Mouse (Mus musculus): ENCODE results near the gene Creb3l2. TPM values are rescaled to one million over a fixed set of nuclear protein-coding genes. Genes with fewer than 3 reads are reported as not detected.
"Not testable (repeated sequence)": the region's sequence is repeated elsewhere in the genome, so short reads cannot be mapped to it uniquely, and the experiment has no call there.

The Creb3l2 gene
- polyA plus RNA-seq, 1 experiment from 2014 or later = 3.3 TPM

DNA sequence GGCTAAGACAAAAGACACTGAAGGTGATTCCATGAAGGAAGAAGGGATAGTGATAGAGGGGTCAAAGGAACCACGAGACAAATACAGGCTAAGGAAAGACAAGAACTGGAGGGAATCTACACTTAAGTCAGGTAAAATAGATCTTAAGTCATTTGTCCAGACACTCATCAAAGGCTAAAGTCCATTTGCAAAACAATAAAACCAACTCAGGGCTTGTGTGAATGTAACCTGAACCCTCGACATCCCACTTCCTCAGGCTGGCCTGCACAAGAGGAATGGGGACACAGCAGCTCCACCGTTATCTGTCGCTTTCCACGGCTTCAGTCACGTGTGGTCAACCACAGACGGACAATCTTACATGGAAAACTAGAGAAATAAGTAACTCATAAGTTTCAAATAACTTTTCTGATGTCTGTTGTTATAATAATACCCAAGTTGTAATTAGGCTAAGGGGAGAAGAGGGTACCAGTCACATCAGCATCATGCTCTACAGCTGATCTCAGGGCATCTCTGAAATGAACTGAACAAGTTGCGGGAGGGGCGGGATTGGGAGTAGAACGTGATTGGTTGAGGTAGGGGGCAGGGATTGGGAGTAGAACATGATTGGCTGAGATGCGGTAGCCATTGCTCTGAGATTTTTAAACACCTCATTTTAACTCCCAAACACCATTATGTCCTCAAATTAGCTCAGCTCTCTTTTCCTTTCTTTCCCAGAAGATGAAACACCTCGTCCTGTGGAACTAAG is 63.9 kb downstream of the Creb3l2 start:
- Histone ChIP-seq H3K9me3 (ENCODE audit: control insufficient read depth, low read length) (no peaks in the 10 kb centered on the region), H3K36me3 (ENCODE audit: control insufficient read depth, insufficient read depth, low read length) (no peaks in the 10 kb centered on the region), H3K4me1 (ENCODE audit: control insufficient read depth, insufficient read depth, low read depth, low read length) (peaks cover 5% of the 10 kb centered on the region), H3K27ac (ENCODE audit: low read depth, low read length) (no peak overlapping the region), H3K4me3 (ENCODE audit: low read length) (no peak overlapping the region), H3K9ac (ENCODE audit: low read depth, low read length) (no peak overlapping the region), H3K4me2 (ENCODE audit: low read length) (no peak overlapping the region), H3K27me3 (replicated peaks; ENCODE audit: control insufficient read depth, insufficient read depth, low read length) (no peaks in the 10 kb centered on the region)
- ATAC-seq = no peak
- 90% methylated on average over 12 of the region's 12 CpGs for WGBS

DNA sequence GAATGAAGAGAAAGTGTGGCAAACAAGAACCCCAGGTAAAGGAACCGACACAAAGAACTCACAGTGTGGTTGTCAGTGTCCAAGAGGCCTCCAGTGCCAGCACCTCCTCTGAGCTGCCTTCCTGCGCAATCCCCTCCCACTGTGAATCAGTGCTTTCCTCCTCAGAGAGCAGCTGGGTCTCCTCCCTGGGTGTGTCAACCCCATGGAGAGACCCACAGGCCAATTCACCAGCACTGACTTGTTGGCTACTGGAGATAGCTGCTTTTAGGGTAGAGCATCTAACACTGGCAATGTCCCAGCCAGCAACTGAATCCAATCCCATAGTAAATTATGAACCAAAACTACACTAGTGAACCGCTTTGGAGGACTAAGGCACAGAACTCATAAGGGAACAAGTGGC is 64.6 kb downstream of the Creb3l2 start:
- 84% methylated on average over 3 of the region's 3 CpGs for WGBS
- H3K36me3 ChIP-seq (ENCODE audit: control insufficient read depth, insufficient read depth, low read length); H3K9me3 ChIP-seq (ENCODE audit: control insufficient read depth, low read length); H3K4me1 ChIP-seq (ENCODE audit: control insufficient read depth, insufficient read depth, low read depth, low read length); H3K4me2 ChIP-seq (ENCODE audit: low read length); H3K27ac ChIP-seq (ENCODE audit: low read depth, low read length); H3K9ac ChIP-seq (ENCODE audit: low read depth, low read length); H3K4me3 ChIP-seq (ENCODE audit: low read length); ATAC-seq; H3K27me3 ChIP-seq (replicated peaks; ENCODE audit: control insufficient read depth, insufficient read depth, low read length): not testable (repeated sequence)

DNA sequence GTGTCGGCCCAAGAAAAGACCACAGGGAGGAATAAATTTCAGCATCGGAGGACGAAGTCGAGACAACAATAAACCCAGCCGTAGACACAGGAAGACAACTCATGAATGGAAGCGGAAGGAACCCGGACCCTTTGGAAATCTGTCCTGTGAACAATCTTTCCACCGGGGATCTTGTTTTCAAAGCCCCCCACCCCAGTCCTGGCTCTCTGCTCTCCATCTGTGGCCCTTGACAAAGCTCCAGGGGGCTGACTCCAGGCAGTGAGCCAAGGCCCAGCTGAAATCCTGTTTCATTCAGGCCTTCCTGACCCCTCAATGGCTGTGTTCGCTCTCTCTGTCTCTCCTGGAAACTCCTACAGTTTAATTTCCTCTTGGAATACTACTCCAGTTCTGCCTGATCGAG is 66.5 kb downstream of the Creb3l2 start:
- no peak overlapping the region for H3K27ac ChIP-seq (ENCODE audit: low read depth, low read length)
- H3K9ac ChIP-seq (ENCODE audit: low read depth, low read length) = no peak overlapping the region
- peak; percentile 85 for ATAC-seq

DNA sequence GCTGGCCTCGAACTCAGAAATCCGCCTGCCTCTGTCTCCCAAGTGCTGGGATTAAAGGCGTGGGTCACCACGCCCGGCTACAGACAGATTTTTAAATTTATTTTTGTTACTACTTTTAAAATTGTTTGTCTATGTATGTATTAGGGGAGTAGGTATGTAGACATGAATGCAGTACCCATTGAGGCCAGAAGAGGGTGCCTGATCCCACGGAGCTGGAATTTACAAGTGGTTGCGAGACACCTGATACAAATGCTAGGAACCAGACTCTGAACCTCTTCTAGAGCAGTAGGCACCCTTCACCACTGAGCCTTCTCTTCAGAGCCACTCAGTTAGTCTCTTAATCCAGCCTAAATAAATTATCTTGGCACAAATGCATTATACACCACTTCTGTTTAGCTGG is 70.6 kb downstream of the Creb3l2 start:
- ATAC-seq = no peak
- 80% methylated on average over 7 of the region's 7 CpGs for WGBS
- Histone ChIP-seq H3K4me3 (ENCODE audit: low read length) (no peak overlapping the region), H3K4me1 (ENCODE audit: control insufficient read depth, insufficient read depth, low read depth, low read length) (peaks cover 5% of the 10 kb centered on the region), H3K27me3 (replicated peaks; ENCODE audit: control insufficient read depth, insufficient read depth, low read length) (no peaks in the 10 kb centered on the region), H3K27ac (ENCODE audit: low read depth, low read length) (no peak overlapping the region), H3K4me2 (ENCODE audit: low read length) (no peak overlapping the region), H3K36me3 (ENCODE audit: control insufficient read depth, insufficient read depth, low read length) (no peaks in the 10 kb centered on the region), H3K9me3 (ENCODE audit: control insufficient read depth, low read length) (no peaks in the 10 kb centered on the region), H3K9ac (ENCODE audit: low read depth, low read length) (no peak overlapping the region)

More for the DNA sequence above, 66.5 kb downstream of the Creb3l2 start:
- peaks cover 5% of the 10 kb centered on the region for H3K4me1 ChIP-seq (ENCODE audit: control insufficient read depth, insufficient read depth, low read depth, low read length)
- no peaks in the 10 kb centered on the region for H3K27me3 ChIP-seq (replicated peaks; ENCODE audit: control insufficient read depth, insufficient read depth, low read length)
- WGBS = 15% methylated on average over 10 of the region's 10 CpGs
- H3K9me3 ChIP-seq (ENCODE audit: control insufficient read depth, low read length) = no peaks in the 10 kb centered on the region
- H3K36me3 ChIP-seq (ENCODE audit: control insufficient read depth, insufficient read depth, low read length) = no peaks in the 10 kb centered on the region
- no peak overlapping the region for H3K4me3 ChIP-seq (ENCODE audit: low read length)
- peak overlapping the region; percentile 20; the same call in 1 of the 2 replicates for H3K4me2 ChIP-seq (ENCODE audit: low read length)

DNA sequence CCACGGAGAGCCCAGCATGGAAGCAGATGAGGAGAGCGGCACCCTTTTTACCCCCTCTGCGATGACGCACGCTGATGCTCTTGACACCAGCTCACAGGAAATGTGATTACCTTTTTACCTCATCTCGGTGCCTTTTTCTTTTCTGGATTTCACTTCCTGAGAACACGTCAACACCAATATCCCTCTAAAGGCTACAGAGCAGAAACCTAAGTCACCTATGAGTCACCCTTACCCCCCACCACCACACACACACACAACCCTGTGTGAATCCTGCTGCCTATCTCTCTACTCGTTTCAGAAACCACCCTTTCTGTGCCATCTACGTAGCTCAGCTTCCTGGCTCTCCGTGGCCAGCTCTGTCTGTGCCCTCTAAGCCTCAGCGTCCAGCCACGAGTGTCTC is 71.4 kb downstream of the Creb3l2 start:
- Histone ChIP-seq H3K9ac (ENCODE audit: low read depth, low read length) (no peak overlapping the region), H3K4me1 (ENCODE audit: control insufficient read depth, insufficient read depth, low read depth, low read length) (peaks cover 2% of the 10 kb centered on the region), H3K27me3 (replicated peaks; ENCODE audit: control insufficient read depth, insufficient read depth, low read length) (no peaks in the 10 kb centered on the region), H3K27ac (ENCODE audit: low read depth, low read length) (no peak overlapping the region), H3K36me3 (ENCODE audit: control insufficient read depth, insufficient read depth, low read length) (no peaks in the 10 kb centered on the region), H3K4me3 (ENCODE audit: low read length) (no peak overlapping the region), H3K9me3 (ENCODE audit: control insufficient read depth, low read length) (no peaks in the 10 kb centered on the region), H3K4me2 (ENCODE audit: low read length) (no peak overlapping the region)
- ATAC-seq = no peak
- WGBS = 87% methylated on average over 12 of the region's 12 CpGs

DNA sequence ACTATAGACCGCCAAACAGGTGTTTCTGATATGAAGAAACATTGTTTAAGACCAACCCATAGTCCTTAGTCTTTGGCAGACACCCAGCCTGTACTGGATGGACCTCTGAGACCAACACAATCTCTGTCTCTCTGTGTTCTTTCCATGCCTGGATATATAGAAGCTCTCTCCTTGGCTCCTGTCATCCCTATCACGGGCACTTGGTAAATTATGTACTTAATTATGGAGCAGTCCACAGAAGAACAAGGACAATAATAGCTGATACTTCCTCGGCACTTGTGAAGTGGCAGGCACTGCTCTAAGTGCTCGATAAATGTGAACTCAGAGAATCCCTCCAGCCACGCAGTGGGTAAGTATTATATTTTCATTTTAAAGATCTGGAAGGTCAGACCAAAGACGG is 72.2 kb downstream of the Creb3l2 start:
- ATAC-seq = no peak
- Histone ChIP-seq H3K4me2 (ENCODE audit: low read length) (no peak overlapping the region), H3K9ac (ENCODE audit: low read depth, low read length) (no peak overlapping the region), H3K36me3 (ENCODE audit: control insufficient read depth, insufficient read depth, low read length) (no peaks in the 10 kb centered on the region), H3K4me1 (ENCODE audit: control insufficient read depth, insufficient read depth, low read depth, low read length) (no peaks in the 10 kb centered on the region), H3K27ac (ENCODE audit: low read depth, low read length) (no peak overlapping the region), H3K9me3 (ENCODE audit: control insufficient read depth, low read length) (no peaks in the 10 kb centered on the region), H3K4me3 (ENCODE audit: low read length) (no peak overlapping the region), H3K27me3 (replicated peaks; ENCODE audit: control insufficient read depth, insufficient read depth, low read length) (no peaks in the 10 kb centered on the region)
- WGBS = 73% methylated on average over 6 of the region's 6 CpGs

DNA sequence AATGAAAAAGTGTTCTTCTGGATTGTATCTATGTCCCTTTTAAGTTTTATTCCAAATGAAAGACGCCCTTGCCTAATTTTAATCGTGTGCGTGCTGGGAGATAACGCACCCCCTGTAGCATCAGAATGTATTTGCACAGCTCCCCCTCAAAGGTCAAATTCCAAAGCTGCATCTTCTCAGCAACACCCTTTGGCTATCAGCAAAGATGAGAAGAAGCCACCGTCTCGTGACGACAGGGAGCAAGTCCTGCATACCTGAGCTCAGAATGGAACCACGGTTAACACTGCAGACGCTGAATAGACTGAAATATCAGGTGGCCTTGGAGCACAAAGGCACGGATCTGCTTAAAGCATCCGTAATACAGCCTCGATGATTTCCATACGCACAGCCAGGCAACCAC is 73.7 kb downstream of the Creb3l2 start:
- H3K9me3 ChIP-seq (ENCODE audit: control insufficient read depth, low read length) = no peaks in the 10 kb centered on the region
- no peaks in the 10 kb centered on the region for H3K36me3 ChIP-seq (ENCODE audit: control insufficient read depth, insufficient read depth, low read length)
- no peak overlapping the region for H3K27ac ChIP-seq (ENCODE audit: low read depth, low read length)

DNA sequence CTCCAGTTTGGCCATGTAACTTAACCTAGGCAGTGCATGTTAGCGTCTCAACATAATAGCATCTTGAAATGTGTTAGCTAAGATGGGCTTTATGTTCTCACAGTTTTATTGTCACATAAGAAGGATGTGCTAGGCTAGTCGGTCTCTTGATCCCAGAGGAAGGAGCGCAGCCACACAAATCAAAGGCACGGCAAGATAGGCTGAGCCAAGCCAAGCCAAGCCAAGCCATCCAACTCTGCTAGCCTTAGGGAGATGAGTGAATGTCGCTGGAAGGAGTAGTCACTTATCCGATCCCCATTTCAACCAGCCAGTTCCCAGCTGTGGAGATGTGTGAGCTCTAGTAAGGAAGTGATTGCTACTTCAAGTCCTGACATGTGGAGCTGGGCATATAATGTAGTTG is 75.0 kb downstream of the Creb3l2 start:
- Histone ChIP-seq H3K9ac (ENCODE audit: low read depth, low read length) (no peak overlapping the region), H3K36me3 (ENCODE audit: control insufficient read depth, insufficient read depth, low read length) (no peaks in the 10 kb centered on the region), H3K27ac (ENCODE audit: low read depth, low read length) (no peak overlapping the region), H3K27me3 (replicated peaks; ENCODE audit: control insufficient read depth, insufficient read depth, low read length) (no peaks in the 10 kb centered on the region), H3K4me2 (ENCODE audit: low read length) (no peak overlapping the region), H3K9me3 (ENCODE audit: control insufficient read depth, low read length) (no peaks in the 10 kb centered on the region), H3K4me3 (ENCODE audit: low read length) (no peak overlapping the region), H3K4me1 (ENCODE audit: control insufficient read depth, insufficient read depth, low read depth, low read length) (no peaks in the 10 kb centered on the region)
- no peak for ATAC-seq
- 93% methylated on average over 6 of the region's 6 CpGs for WGBS

More for the DNA sequence above, 73.7 kb downstream of the Creb3l2 start:
- H3K4me2 ChIP-seq (ENCODE audit: low read length) = no peak overlapping the region
- 86% methylated on average over 13 of the region's 13 CpGs for WGBS
- no peak overlapping the region for H3K9ac ChIP-seq (ENCODE audit: low read depth, low read length)
- H3K27me3 ChIP-seq (replicated peaks; ENCODE audit: control insufficient read depth, insufficient read depth, low read length) = no peaks in the 10 kb centered on the region
- no peaks in the 10 kb centered on the region for H3K4me1 ChIP-seq (ENCODE audit: control insufficient read depth, insufficient read depth, low read depth, low read length)
- H3K4me3 ChIP-seq (ENCODE audit: low read length) = no peak overlapping the region
- no peak for ATAC-seq

DNA sequence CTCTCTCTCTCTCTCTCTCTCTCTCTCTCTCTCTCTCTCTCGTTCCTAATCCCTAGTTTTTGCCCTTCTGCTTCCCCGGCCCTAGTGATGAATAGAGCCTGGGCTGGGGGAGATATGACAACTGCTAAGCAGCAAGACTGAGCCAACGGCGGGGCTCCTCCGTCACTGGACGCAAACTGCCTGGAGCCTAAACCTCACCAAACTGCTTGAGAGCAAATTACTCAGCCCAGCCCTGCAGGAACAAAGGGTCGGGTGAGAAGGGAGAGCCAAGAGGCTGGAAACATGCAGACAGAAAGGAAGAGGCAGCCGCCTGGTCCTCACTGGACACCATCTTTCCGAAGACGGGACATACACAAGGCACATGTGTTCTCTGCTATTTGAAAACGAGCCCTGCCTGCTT is 76.8 kb downstream of the Creb3l2 start:
- Histone ChIP-seq H3K27ac (ENCODE audit: low read depth, low read length) (no peak overlapping the region), H3K36me3 (ENCODE audit: control insufficient read depth, insufficient read depth, low read length) (no peaks in the 10 kb centered on the region), H3K4me2 (ENCODE audit: low read length) (no peak overlapping the region), H3K4me3 (ENCODE audit: low read length) (no peak overlapping the region), H3K9ac (ENCODE audit: low read depth, low read length) (no peak overlapping the region), H3K9me3 (ENCODE audit: control insufficient read depth, low read length) (no peaks in the 10 kb centered on the region), H3K4me1 (ENCODE audit: control insufficient read depth, insufficient read depth, low read depth, low read length) (no peaks in the 10 kb centered on the region), H3K27me3 (replicated peaks; ENCODE audit: control insufficient read depth, insufficient read depth, low read length) (no peaks in the 10 kb centered on the region)
- WGBS = 67% methylated on average over 11 of the region's 11 CpGs
- ATAC-seq = no peak
